Mouse (Mus musculus) erythroblast, embryonic 14.5 days (primary cell): ENCODE measurements around the gene Pmf1.

ENCODE experiments used
- GATA1 ChIP-seq: IDR thresholded peaks from 2 replicates; pipeline ENCODE4 v1.6.1; 2012; ENCODE audit warnings: low read length, inconsistent platforms, mixed read lengths
- TAL1 ChIP-seq: IDR thresholded peaks from 3 replicates; pipeline ENCODE4 v1.6.1; 2012; ENCODE audit warnings: low read length, inconsistent platforms, mixed read lengths

DNA sequence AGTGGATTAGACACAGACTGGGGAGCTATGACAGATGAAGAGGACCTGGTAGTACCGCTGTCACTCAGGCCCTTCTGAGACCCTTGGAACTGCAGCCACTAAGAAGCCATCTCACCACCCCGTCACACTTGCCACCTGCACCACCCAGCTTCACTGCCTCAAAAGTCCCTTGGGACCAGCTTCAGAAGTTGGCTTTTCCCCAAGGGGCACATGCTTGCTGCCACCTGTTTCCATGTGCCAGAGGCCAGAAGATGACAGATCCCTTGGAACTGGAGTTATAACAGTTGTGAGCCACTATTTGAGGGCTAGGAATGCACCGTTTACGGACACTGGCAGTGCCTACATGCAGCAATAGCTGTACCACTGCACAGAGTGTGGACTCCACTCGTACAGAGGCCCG, 14.8 kb downstream of the Pmf1 start:
- TF ChIP-seq GATA1 = no peak
- TF ChIP-seq TAL1 = no peak
